Mouse (Mus musculus) lung, adult 18-20 months (tissue): ENCODE results near the gene Btbd16.

Source experiments
- DNase-seq, 2 experiments: peaks; one replicate each; pipeline ENCODE4 v3.0.0; 2022; ENCODE audit warnings: mixed read lengths in 2 of 2

Gene Btbd16

GRCm38 (mm10) chr7:130773914-130774630, at the start of gene Btbd16:
Btbd16 (plus strand) TSS chr7:130774069.
- DNase-seq: no peak

GRCm38 (mm10) chr7:130726185-130726584, 47.7 kb upstream of the Btbd16 start:
- DNase-seq: no peak

GRCm38 (mm10) chr7:130726724-130727422, 47.0 kb upstream of the Btbd16 start:
- DNase-seq: no peak

- no peak for DNase-seq
Observed at GRCm38 (mm10) chr7:130727560-130727959, 46.3 kb upstream of the Btbd16 start.

GRCm38 (mm10) chr7:130731792-130732191, 42.1 kb upstream of the Btbd16 start:
- DNase-seq: no peak

- DNase-seq: no peak
Observed at GRCm38 (mm10) chr7:130732908-130733307, 41.0 kb upstream of the Btbd16 start.

- no peak for DNase-seq
Observed at GRCm38 (mm10) chr7:130733423-130733822, 40.4 kb upstream of the Btbd16 start.

- DNase-seq: no peak
Observed at GRCm38 (mm10) chr7:130734195-130734787, 39.6 kb upstream of the Btbd16 start.

- no peak for DNase-seq
Observed at GRCm38 (mm10) chr7:130741099-130741498, 32.8 kb upstream of the Btbd16 start.

- no peak for DNase-seq
Observed at GRCm38 (mm10) chr7:130743239-130744025, 30.4 kb upstream of the Btbd16 start.

- DNase-seq: no peak
Observed at GRCm38 (mm10) chr7:130749165-130749564, 24.7 kb upstream of the Btbd16 start.

GRCm38 (mm10) chr7:130750752-130751490, 22.9 kb upstream of the Btbd16 start:
- no peak for DNase-seq

GRCm38 (mm10) chr7:130751678-130752077, 22.2 kb upstream of the Btbd16 start:
- DNase-seq: no peak

- peak in 1 of 2 experiments; percentile 17 for DNase-seq
Observed at GRCm38 (mm10) chr7:130754790-130755189, 19.1 kb upstream of the Btbd16 start.

- DNase-seq: no peak
Observed at GRCm38 (mm10) chr7:130756343-130756835, 17.5 kb upstream of the Btbd16 start.

GRCm38 (mm10) chr7:130757326-130757865, 16.5 kb upstream of the Btbd16 start:
- DNase-seq: peak in 1 of 2 experiments; percentile 32

- DNase-seq: peak; percentile 58
Observed at GRCm38 (mm10) chr7:130762071-130762897, 11.6 kb upstream of the Btbd16 start.

- no peak for DNase-seq
Observed at GRCm38 (mm10) chr7:130764160-130764559, 9.7 kb upstream of the Btbd16 start.

GRCm38 (mm10) chr7:130766411-130767170, 7.3 kb upstream of the Btbd16 start:
- no peak for DNase-seq

GRCm38 (mm10) chr7:130768151-130768550, 5.7 kb upstream of the Btbd16 start:
- DNase-seq: no peak
